ENCODE assay signal across 30 mouse cellular contexts in the genomic region with DNA sequence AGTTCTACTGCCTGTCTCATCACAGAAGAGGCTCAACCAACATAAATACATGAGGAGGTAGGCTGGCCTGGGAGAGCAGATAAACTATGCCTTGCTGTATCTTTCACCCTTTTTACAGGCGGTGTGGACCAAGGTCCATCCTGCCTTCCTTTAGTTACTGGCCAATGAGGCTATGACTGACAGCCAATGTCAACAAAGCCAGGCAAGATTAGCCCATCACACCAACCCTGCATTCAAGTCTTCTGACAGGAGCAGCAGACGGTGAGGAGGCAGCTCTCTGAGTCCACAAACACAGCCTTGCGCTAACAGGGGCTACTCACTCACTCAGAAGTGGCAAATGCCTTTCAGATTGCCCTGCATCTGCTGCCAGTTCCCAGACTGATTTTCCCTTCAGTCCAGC. TPM values are rescaled to one million over a fixed set of nuclear protein-coding genes. Genes with fewer than 3 reads are reported as not detected.
DNase-seq lines count a peak whose midpoint lies in the region; ATAC-seq and TF ChIP-seq lines count a peak whose summit lies in the region.
"Had no signal": no experiment of that assay in that cellular context is flagged by ENCODE, and none has a peak within 500 bp of the region (broad histone marks: within the 10 kb centered on the region; RNA-seq: fewer than 3 reads in every experiment).

No protein-coding gene starts in this region.

- peak; percentile 49 to 54 for DNase-seq in cerebellum, postnatal 10 days
- DNase-seq in cerebellum, postnatal 4 days (ENCODE audit: low spot score in 2 of 2), result no peak
- DNase-seq in left cerebral cortex, adult 2 months (ENCODE audit: extremely low spot score in 1 of 2, low spot score in 2 of 2), result no peak
- DNase-seq in left cerebral cortex, postnatal 36 days (ENCODE audit: low spot score in 2 of 2), result no peak
- DNase-seq in neural tube, embryonic 10.5 days (ENCODE audit: extremely low spot score, low spot score), result no peak
- peak; percentile 27 for DNase-seq in yolk sac, embryonic 10.5 days (ENCODE audit: low spot score)
- DNase-seq: B cell, adult 2 months; cerebellum, postnatal 25 days; forebrain, postnatal 0 days; gastrocnemius, postnatal 36 days; heart, adult 2 months; heart, postnatal 14 days; kidney, adult 18-20 months; layer of hippocampus, adult 9-11 months; retina, postnatal 1 day had no signal

- ATAC-seq in neural tube, embryonic 15.5 days (ENCODE audit: low FRiP score), result no peak
- ATAC-seq in forebrain, embryonic 12.5 days (ENCODE audit: low FRiP score), result no peak
- ATAC-seq: forebrain, postnatal 0 days; lung, postnatal 0 days; Patski had no signal

- no peaks in the 10 kb centered on the region for H3K36me3 ChIP-seq in neural tube, embryonic 15.5 days
- no peaks in the 10 kb centered on the region for H3K36me3 ChIP-seq in forebrain, embryonic 12.5 days (replicated peaks)
- H3K36me3 ChIP-seq: embryonic facial prominence, embryonic 15.5 days; G1E; heart, embryonic 13.5 days; hindbrain, embryonic 13.5 days; limb, embryonic 10.5 days had no signal

- intact Hi-C loops in left cerebral cortex, adult 2 months (cut with DNase I), result no loop called here
- intact Hi-C loops in left cerebral cortex, postnatal 36 days (cut with DNase I), result no loop called here

- H3K9ac ChIP-seq in neural tube, embryonic 15.5 days (replicated peaks), result no peak overlapping the region
- H3K9ac ChIP-seq in forebrain, embryonic 12.5 days, result no peak overlapping the region
- H3K9ac ChIP-seq: embryonic facial prominence, embryonic 15.5 days; forebrain, postnatal 0 days; heart, embryonic 13.5 days; liver, embryonic 14.5 days had no signal

- H3K4me2 ChIP-seq in neural tube, embryonic 15.5 days, result peak overlapping the region; percentile 82; the same call in 1 of the 2 replicates
- H3K4me2 ChIP-seq in forebrain, embryonic 12.5 days, result no peak overlapping the region
- H3K4me2 ChIP-seq: embryonic facial prominence, embryonic 15.5 days; heart, embryonic 13.5 days had no signal

- H3K27ac ChIP-seq in left cerebral cortex, adult 2 months, result no peak overlapping the region
- no peak overlapping the region for H3K27ac ChIP-seq in neural tube, embryonic 15.5 days (replicated peaks)
- H3K27ac ChIP-seq in forebrain, embryonic 12.5 days, result no peak overlapping the region
- H3K27ac ChIP-seq: embryonic facial prominence, embryonic 15.5 days; heart, adult 2 months; heart, embryonic 13.5 days; hindbrain, embryonic 13.5 days; kidney, postnatal 0 days; limb, embryonic 10.5 days; liver, embryonic 14.5 days; macrophage had no signal

- H3K4me1 ChIP-seq in neural tube, embryonic 15.5 days, result peaks cover 57% of the 10 kb centered on the region
- H3K4me1 ChIP-seq in forebrain, embryonic 12.5 days, result peaks cover 29% of the 10 kb centered on the region

- no peak for TF ChIP-seq CTCF in left cerebral cortex, adult 2 months (IDR thresholded peaks at IDR 0.05)

- WGBS in neural tube, embryonic 15.5 days, result 70% methylated on average over 3 of the region's 3 CpGs
- 72% methylated on average over 3 of the region's 3 CpGs for WGBS in forebrain, embryonic 12.5 days

- no peaks in the 10 kb centered on the region for H3K9me3 ChIP-seq in neural tube, embryonic 15.5 days (replicated peaks)
- H3K9me3 ChIP-seq in forebrain, embryonic 12.5 days, result no peaks in the 10 kb centered on the region
- H3K9me3 ChIP-seq: embryonic facial prominence, embryonic 15.5 days; heart, embryonic 13.5 days; hindbrain, embryonic 13.5 days; limb, embryonic 10.5 days had no signal

- H3K4me3 ChIP-seq in left cerebral cortex, adult 2 months, result peak overlapping the region; percentile 16; the same call in 1 of the 2 replicates
- no peak overlapping the region for H3K4me3 ChIP-seq in neural tube, embryonic 15.5 days (replicated peaks)
- H3K4me3 ChIP-seq in forebrain, embryonic 12.5 days (replicated peaks), result no peak overlapping the region
- H3K4me3 ChIP-seq: embryonic facial prominence, embryonic 15.5 days; heart, adult 2 months; heart, embryonic 13.5 days; limb, embryonic 10.5 days had no signal

- H3K27me3 ChIP-seq in neural tube, embryonic 15.5 days (replicated peaks), result peaks cover 20% of the 10 kb centered on the region
- H3K27me3 ChIP-seq in forebrain, embryonic 12.5 days, result peaks cover 62% of the 10 kb centered on the region

RNA-seq across cellular contexts. Expression of a gene that starts 3.4 kb away (rescaled TPM):
- 100 to 1,000 TPM; 258 to 266 TPM for total RNA-seq in left cerebral cortex, adult 2 months (2021)
- 100 to 1,000 TPM; 253 to 276 TPM for total RNA-seq in left cerebral cortex, postnatal 36 days (2021)
- polyA plus RNA-seq in neural tube, embryonic 15.5 days (2015; fragmentation: Nextera tagmentation; extraction: Ambion mirVana), result 9.2 and 12.5 TPM in 2 replicates
- 0.51 and 0.53 TPM in 2 replicates for polyA plus RNA-seq in forebrain, embryonic 12.5 days (2016; fragmentation: Nextera tagmentation; extraction: Ambion mirVana)
- total RNA-seq: CH12.LX; monocyte, adult 5-6 weeks had no signal
- polyA plus RNA-seq: G1E; lung, postnatal 0 days; Patski; spleen, adult 2 months had no signal

Comparison
In these comparisons a context has a peak if more than half of its experiments do, and no peak if none do; other contexts are left out.
1. DNase-seq: peak in cerebellum, postnatal 10 days (2 of 2) and yolk sac, embryonic 10.5 days (single experiment); none in cerebellum, postnatal 4 days (0 of 2), left cerebral cortex, adult 2 months (0 of 2), left cerebral cortex, postnatal 36 days (0 of 2) and neural tube, embryonic 10.5 days (single experiment).